Mouse (Mus musculus): ENCODE measurements around the gene Rfesd.

GRCm38 (mm10) chr13:75955357-75955992 lies 63.0 kb downstream of the Rfesd start:
- no peak for TF ChIP-seq CTCF (IDR thresholded peaks at IDR 0.05; ENCODE audit: control insufficient read depth, insufficient read depth, insufficient read length)
- TF ChIP-seq MYOG (IDR thresholded peaks at IDR 0.05; ENCODE audit: control insufficient read depth, extremely low read depth, insufficient read length) = no peak
- TF ChIP-seq MAX (IDR thresholded peaks at IDR 0.05) = no peak
- no peak for TF ChIP-seq USF1 (IDR thresholded peaks at IDR 0.05; ENCODE audit: low read depth)
- no peak for TF ChIP-seq FOSL1 (IDR thresholded peaks at IDR 0.05; ENCODE audit: insufficient read depth, low read length, poor library complexity, severe bottlenecking)

Measured in C2C12 (cell line).